Mouse (Mus musculus) CD4-positive, CD25-positive, alpha-beta regulatory T cell, adult 4 months (primary cell): ENCODE measurements around the gene 0610010K14Rik. TPM values are rescaled to one million over a fixed set of nuclear protein-coding genes. Genes with fewer than 3 reads are reported as not detected.
A peak's percentile ranks its signal among the peaks of the same experiment; 100 is the strongest.

Experiments
- ATAC-seq: one replicate; pipeline ENCODE4 v1.8.0; 2017
- polyA plus RNA-seq, 2 experiments: library from polyadenylated mRNA; unstranded; fragments of 100-300 nt; shearing (Covaris generic); gene quantifications; one replicate each; pipeline ENCODE4 v1.2.1; 2017

Gene 0610010K14Rik
- polyA plus RNA-seq, 2 experiments from 2014 or later = 123 to 141 TPM

DNA sequence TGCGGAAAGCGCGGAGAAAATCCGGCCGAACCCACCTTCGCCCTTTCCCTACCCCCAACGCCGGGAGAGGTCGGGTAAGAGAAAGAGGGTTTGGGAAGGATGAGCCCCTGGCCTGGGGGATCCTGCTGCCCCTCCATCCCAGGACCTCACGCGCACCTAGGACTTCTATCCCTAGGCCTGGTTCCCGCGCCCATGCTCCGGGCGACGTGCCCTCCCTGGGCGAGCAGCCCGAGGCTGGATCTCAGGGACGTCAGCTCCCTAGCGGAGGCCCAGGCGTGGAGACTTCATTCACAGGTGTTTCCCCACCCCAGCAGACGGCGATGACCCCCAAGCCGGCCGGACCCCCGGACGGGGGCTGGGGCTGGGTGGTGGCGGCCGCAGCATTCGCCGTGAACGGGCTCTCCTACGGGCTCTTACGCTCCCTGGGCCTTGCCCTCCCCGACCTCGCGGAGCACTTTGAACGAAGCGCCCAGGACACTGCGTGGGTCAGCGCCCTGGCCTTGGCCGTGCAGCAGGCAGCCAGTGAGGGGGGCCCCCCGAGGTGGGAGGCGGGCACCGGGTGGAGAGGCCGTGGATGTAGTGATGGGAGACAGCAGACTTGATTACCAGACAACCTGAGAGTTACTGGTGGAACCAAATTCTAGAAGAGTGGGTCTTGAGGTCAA, 23.4 kb downstream of the 0610010K14Rik start:
- ATAC-seq = no peak

GRCm38 (mm10) chr11:70213736-70214135, 24.0 kb downstream of the 0610010K14Rik start:
- ATAC-seq = no peak

DNA sequence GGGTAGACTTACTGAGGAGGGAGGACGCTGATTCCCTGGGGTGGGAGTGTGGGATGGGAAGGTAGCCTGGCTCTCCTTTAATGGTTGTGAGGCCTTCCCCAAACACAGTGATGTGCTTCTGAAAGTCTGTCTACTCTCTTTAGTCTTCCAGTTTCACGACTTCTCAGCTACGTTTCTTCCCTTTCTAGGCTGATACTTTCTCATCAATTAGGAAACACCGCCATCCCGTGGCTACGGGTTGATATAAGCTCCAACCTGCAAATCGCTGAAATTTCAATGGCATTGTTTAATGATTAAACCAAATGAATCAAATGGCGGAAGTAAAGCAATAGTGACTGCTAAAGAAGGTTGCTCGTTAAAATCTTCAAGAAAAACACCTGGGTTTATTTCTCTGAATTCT, 24.8 kb downstream of the 0610010K14Rik start:
- peak; percentile 63 for ATAC-seq

GRCm38 (mm10) chr11:70212423-70212822, 25.3 kb downstream of the 0610010K14Rik start, which contains the start of gene Slc16a11:
Gene Slc16a11 (plus strand): TSS chr11:70212752.
- ATAC-seq = no peak

GRCm38 (mm10) chr11:70211972-70212371, 25.7 kb downstream of the 0610010K14Rik start:
- no peak for ATAC-seq

- ATAC-seq = no peak
Observed at GRCm38 (mm10) chr11:70210681-70211080, 27.0 kb downstream of the 0610010K14Rik start.

GRCm38 (mm10) chr11:70208778-70209388, 28.8 kb downstream of the 0610010K14Rik start:
- ATAC-seq = no peak

GRCm38 (mm10) chr11:70207283-70207682, 30.4 kb downstream of the 0610010K14Rik start:
- no peak for ATAC-seq

GRCm38 (mm10) chr11:70206801-70207200, 30.9 kb downstream of the 0610010K14Rik start:
- ATAC-seq = no peak

DNA sequence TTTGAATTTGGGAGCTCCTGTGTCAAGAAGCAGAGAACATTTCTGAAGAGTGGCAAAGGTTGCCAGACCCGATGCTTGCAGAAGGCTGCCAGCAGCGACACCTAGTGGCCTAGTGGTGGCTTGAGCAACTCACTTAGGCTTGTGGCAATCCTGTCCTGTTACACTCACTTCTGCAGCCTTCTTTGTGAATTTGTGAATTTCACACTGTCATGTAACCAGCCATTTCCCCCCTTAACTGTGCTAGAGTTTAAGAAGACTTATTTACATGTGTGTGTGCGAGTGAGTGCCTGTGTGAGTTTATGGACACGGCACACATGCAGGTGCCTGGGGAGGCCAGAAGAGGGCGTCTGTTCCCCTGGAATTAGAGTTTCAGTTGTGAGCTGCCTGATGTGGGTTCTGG, 36.0 kb downstream of the 0610010K14Rik start:
- ATAC-seq = no peak

DNA sequence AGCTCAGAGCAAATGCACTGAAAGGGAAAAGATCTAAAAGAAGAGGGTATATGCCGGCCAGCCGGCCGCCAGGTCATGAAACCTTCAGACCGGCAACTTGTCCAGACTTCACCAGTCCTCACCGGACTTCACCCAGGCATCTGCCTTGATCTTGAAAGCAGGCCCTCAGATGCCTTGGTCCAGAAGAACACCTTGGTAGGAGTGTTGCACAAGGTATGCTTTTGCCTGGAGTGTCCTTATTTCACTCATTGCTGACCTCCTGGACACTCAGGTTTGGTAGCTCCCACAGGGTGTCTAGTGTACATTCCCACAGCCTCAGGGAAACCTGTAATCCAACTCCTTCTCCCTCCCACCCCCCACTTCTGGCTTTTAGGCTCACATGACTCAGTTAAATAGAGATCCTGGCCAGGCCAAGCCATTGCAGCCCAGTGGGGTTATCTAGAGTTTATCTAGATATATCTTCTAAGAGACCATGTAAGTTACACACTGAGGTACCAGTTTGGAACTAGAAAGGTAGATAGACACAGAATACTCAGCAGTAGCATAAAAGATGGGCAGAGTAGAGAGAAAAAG, 37.6 kb downstream of the 0610010K14Rik start:
- ATAC-seq = no peak

GRCm38 (mm10) chr11:70199107-70199506, 38.6 kb downstream of the 0610010K14Rik start:
- ATAC-seq = no peak

GRCm38 (mm10) chr11:70198332-70198731, 39.4 kb downstream of the 0610010K14Rik start:
- ATAC-seq = no peak

GRCm38 (mm10) chr11:70193354-70194285, 44.1 kb downstream of the 0610010K14Rik start:
- no peak for ATAC-seq

DNA sequence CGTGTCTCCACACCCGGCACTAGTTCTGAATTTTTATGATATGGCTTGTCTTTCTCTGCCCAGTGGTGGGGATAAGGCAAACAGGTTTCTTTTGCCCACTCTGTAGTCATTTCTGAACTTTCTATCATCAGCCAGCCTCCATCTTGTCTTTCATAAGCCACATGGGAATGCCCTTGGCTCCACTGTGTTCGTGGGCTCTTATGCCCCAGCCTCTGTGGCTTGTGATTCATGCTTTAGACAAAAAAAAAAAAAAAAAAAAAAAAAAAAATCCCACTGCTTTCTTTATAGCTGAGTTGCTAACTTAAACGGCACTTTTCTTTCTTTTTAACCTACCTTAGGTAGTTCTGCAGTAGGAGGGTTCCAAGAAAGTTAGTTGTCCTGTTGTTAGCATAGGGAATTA, 45.6 kb downstream of the 0610010K14Rik start:
- no peak for ATAC-seq

DNA sequence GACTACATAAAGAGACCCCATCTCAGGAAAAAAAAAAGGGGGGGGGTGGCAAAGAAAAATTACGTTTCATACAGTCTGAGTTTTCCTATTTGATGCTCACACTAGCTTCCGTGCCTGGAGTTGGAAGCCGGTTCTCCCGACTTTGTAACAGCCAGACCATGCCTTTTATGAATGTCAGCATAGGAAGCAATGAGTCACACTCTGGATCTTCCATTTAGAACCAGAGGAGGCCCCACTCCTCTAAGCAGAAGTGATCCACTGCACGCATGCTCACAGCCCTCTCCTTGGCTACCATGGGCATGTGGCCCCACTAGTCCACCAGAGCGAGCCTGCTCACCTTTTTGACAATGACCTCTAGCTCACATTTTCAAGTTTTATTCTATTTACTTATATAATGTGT, 46.5 kb downstream of the 0610010K14Rik start:
- no peak for ATAC-seq

DNA sequence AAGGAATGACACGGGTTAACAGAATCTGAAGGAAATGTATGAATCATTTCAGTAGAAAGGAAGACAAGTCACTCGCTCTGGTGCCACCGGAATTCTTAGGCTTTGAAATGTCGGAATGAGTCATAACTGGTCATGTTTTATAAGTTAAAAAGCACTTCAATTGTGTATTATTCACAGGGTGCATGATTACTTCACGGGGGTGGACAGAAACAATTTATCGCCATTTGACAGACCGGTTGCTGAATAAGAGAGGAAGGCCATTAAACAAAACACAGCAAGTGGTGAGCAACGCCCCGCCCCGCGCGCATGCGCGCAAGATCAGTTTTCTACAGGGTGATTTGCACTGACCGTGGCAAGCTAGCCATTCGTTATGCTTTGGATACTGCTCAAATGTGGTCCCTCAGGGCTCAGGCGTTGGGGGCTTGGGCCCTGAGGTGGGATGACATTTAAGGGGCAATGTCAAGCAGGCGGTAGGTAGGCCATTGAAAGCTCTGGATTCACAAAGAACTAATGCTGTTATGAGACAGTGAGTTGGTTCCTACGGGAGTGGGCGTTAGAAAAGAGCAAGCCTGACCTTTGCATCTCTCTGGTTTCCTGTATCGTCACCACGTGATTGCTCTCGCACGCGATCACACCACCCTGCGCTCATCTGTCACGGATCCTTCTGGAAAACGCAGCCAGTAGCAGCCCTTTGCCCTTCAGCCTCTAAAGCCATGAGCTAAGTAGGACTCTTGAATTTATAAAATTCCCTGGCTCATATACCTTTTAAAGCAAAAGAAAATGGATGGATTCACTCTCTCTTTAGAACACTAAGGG, 48.2 kb downstream of the 0610010K14Rik start:
- ATAC-seq = no peak

Other genes with a start within 250 kb of the 0610010K14Rik start
- 100 to 1,000 TPM; 282 to 355 TPM for gene Gabarap, start 246.8 kb downstream of the 0610010K14Rik start, polyA plus RNA-seq
- gene Phf23, start 242.1 kb downstream of the 0610010K14Rik start, polyA plus RNA-seq = 10 to 100 TPM; 41.3 to 43.5 TPM
- gene Dvl2, start 237.3 kb downstream of the 0610010K14Rik start, polyA plus RNA-seq = 1 to 10 TPM; 4.0 to 4.6 TPM
- gene Acadvl, start 222.5 kb downstream of the 0610010K14Rik start, polyA plus RNA-seq = 100 to 1,000 TPM; 124 to 181 TPM
- gene Dlg4, start 221.0 kb downstream of the 0610010K14Rik start, polyA plus RNA-seq = 10 to 100 TPM in 1 of 2 experiments, 1 to 10 TPM in 1; 9.4 to 17.1 TPM
- not detected for gene Asgr1, start 183.8 kb downstream of the 0610010K14Rik start, polyA plus RNA-seq
- gene Asgr2, start 145.3 kb downstream of the 0610010K14Rik start, polyA plus RNA-seq = not detected
- not detected for gene Mgl2, start 107.6 kb downstream of the 0610010K14Rik start, polyA plus RNA-seq
- not detected for gene Clec10a, start 81.7 kb downstream of the 0610010K14Rik start, polyA plus RNA-seq
- gene Slc16a11, start 25.2 kb downstream of the 0610010K14Rik start, polyA plus RNA-seq = not detected
- 1 to 10 TPM; 2.7 to 3.9 TPM for gene Slc16a13, start 16.9 kb downstream of the 0610010K14Rik start, polyA plus RNA-seq
- under 1 TPM; 0.31 to 0.56 TPM for gene Bcl6b, start 8.1 kb downstream of the 0610010K14Rik start, polyA plus RNA-seq
- 1 to 10 TPM; 3.3 to 5.3 TPM for gene Gm21988, start 1.9 kb upstream of the 0610010K14Rik start, polyA plus RNA-seq
- 100 to 1,000 TPM; 218 TPM for gene Rnasek, start 1.9 kb upstream of the 0610010K14Rik start, polyA plus RNA-seq
- gene Alox12, start 17.4 kb upstream of the 0610010K14Rik start, polyA plus RNA-seq = under 1 TPM in 1 of 2 experiments, not detected in 1; 0.31 TPM
- gene Alox12e, start 84.7 kb upstream of the 0610010K14Rik start, polyA plus RNA-seq = not detected
- gene Alox15, start 114.1 kb upstream of the 0610010K14Rik start, polyA plus RNA-seq = not detected
- 1 to 10 TPM; 4.4 to 7.7 TPM for gene Pelp1, start 172.1 kb upstream of the 0610010K14Rik start, polyA plus RNA-seq
- gene Arrb2, start 194.7 kb upstream of the 0610010K14Rik start, polyA plus RNA-seq = 10 to 100 TPM; 47.0 to 64.1 TPM
- gene Med11, start 214.0 kb upstream of the 0610010K14Rik start, polyA plus RNA-seq = 10 to 100 TPM; 84.3 to 85.7 TPM
- not detected for gene Zmynd15, start 221.5 kb upstream of the 0610010K14Rik start, polyA plus RNA-seq
- under 1 TPM; 0.43 to 0.87 TPM for gene Cxcl16, start 222.1 kb upstream of the 0610010K14Rik start, polyA plus RNA-seq